Mouse (Mus musculus): ENCODE results near the gene Amigo1. TPM values are rescaled to one million over a fixed set of nuclear protein-coding genes. Genes with fewer than 3 reads are reported as not detected.

Gene Amigo1
- total and polyA plus RNA-seq, 3 experiments, result 4.6 to 9.5 TPM; not detected in 1

DNA sequence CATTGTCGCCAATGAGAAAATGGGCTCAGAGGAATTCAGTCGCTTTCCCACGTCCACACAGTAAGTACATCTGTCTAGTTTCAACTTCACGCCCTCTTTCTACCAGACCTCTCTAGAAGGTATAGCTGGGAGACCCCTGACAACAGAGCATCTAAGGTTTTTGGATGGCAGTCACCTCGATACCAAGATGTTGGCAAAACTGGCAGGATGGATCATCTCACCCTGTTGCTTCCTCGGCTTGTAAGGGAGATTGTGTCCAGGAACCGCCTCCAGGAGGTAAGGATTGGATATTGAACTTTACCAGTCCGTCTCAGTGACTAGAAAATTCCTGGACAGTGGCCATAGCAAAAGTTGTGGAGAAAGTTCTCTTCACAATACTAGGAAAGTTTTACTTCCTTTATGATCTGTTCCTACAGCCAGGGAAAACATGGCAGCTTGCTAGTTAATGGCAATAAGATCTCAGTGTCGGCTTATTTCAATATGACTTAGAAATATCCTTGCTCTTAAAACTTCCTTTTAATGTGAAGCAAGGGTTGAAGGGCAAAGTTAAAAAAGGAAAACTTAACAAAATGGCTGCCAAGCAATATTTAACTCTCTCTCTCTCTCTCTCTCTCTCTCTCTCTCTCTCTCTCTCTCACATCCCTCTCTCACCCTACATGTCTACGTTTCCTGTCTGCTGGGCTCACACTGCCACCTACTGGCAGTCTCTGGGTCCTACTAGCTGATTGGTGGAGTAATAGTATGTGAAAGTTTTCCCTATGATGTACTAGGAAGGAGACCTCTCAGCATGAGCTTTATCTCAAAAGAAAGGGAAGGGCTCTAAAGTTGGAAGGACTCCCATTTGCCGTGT lies 38.5 kb upstream of the Amigo1 start:
- Histone ChIP-seq H3K4me3 (ENCODE audit: control insufficient read depth in 1 of 2, insufficient read depth in 1 of 2, low read depth in 2 of 2, low read length in 2 of 2) (peak overlapping the region; percentile 73 to 97), H3K79me2 (ENCODE audit: control insufficient read depth, insufficient read depth, low read length, poor library complexity) (peaks cover 30% of the 10 kb centered on the region), H3K27me3 (ENCODE audit: control insufficient read depth in 1 of 2, insufficient read depth in 2 of 2, low read length in 2 of 2) (no peaks in the 10 kb centered on the region), H3K9me3 (replicated peaks; ENCODE audit: insufficient read depth, low read length) (no peaks in the 10 kb centered on the region), H3K36me3 (ENCODE audit: control insufficient read depth in 1 of 2, insufficient read depth in 2 of 2, low read length in 2 of 2) (peaks cover 0 to 23% of the 10 kb centered on the region in 2 experiments; a peak in 3 of 4 replicates), H3K27ac (ENCODE audit: control insufficient read depth, low read depth, low read length) (peak overlapping the region; percentile 99), H3K4me1 (ENCODE audit: control insufficient read depth in 1 of 2, insufficient read depth in 2 of 2, low read length in 2 of 2) (peaks cover 3 to 9% of the 10 kb centered on the region in 2 experiments), H3K9ac (ENCODE audit: control insufficient read depth, low read depth, low read length, poor library complexity, severe bottlenecking) (peak overlapping the region; percentile 80)
- peak; percentile 95 for DNase-seq (ENCODE audit: low read depth, low spot score)
- TF ChIP-seq SIN3A (IDR thresholded peaks at IDR 0.05; ENCODE audit: low read length), result peak; percentile 94
- TF ChIP-seq MXI1 (IDR thresholded peaks at IDR 0.05; ENCODE audit: low read depth, low read length), result peak; percentile 79
- peak; percentile 54 for TF ChIP-seq TCF12 (IDR thresholded peaks at IDR 0.05; ENCODE audit: low read depth, low read length)
- 0 out of 2 replicates have a peak, but pooled peaks have one; percentile 19 for TF ChIP-seq CHD1 (IDR thresholded peaks at IDR 0.05; ENCODE audit: low read depth, low read length)
- peak; percentile 96 for TF ChIP-seq SMC3 (IDR thresholded peaks at IDR 0.05; ENCODE audit: low read depth, low read length)
- TF ChIP-seq MAFK (IDR thresholded peaks at IDR 0.05; ENCODE audit: borderline replicate concordance, low read depth, low read length), result 0 out of 2 replicates have a peak, but pooled peaks have one; percentile 11
- peak; percentile 39; the same call in 1 of the 2 replicates for TF ChIP-seq BHLHE40 (IDR thresholded peaks at IDR 0.05; ENCODE audit: borderline replicate concordance, low read depth, low read length)
- TF ChIP-seq POLR2AphosphoS5 (IDR thresholded peaks at IDR 0.05; ENCODE audit: borderline replicate concordance, low read depth, low read length), result no peak
- peak; percentile 100 for TF ChIP-seq JUND (IDR thresholded peaks at IDR 0.05; ENCODE audit: low read depth, low read length)
- TF ChIP-seq ELF1 (IDR thresholded peaks at IDR 0.05; ENCODE audit: low read depth, low read length), result peak; percentile 53
- TF ChIP-seq UBTF (IDR thresholded peaks at IDR 0.05; ENCODE audit: borderline replicate concordance, insufficient read depth, low read depth, low read length), result no peak
- peak; percentile 76 to 98 (median 90) for TF ChIP-seq CTCF (IDR thresholded peaks at IDR 0.05 in 2 of 3, conservative IDR thresholded peaks at IDR 0.05 in 1 of 3; ENCODE audit: control insufficient read depth in 1 of 3, insufficient read depth in 1 of 3, low read depth in 2 of 3, low read length in 3 of 3, poor library complexity in 1 of 3, severe bottlenecking in 1 of 3)
- peak; percentile 66; the same call in 1 of the 2 replicates for TF ChIP-seq TBP (IDR thresholded peaks at IDR 0.05; ENCODE audit: low read depth, low read length)
- no peak; the same call in 1 of the 2 replicates for TF ChIP-seq RCOR1 (IDR thresholded peaks at IDR 0.05; ENCODE audit: low read depth, low read length)
- no peak for TF ChIP-seq NRF1 (IDR thresholded peaks at IDR 0.05; ENCODE audit: insufficient read depth, low read depth, low read length, poor library complexity, severe bottlenecking)
- no peak for TF ChIP-seq NELFE (IDR thresholded peaks at IDR 0.05; ENCODE audit: low read depth, low read length)
- peak; percentile 22 to 63; a peak in 3 of 4 replicates for TF ChIP-seq EP300 (IDR thresholded peaks at IDR 0.05; ENCODE audit: low read depth in 1 of 2, low read length in 2 of 2)
- peak; percentile 61; the same call in 1 of the 2 replicates for TF ChIP-seq MYC (IDR thresholded peaks at IDR 0.05; ENCODE audit: low read depth, low read length)
- peak; percentile 97 for TF ChIP-seq ZC3H11A (IDR thresholded peaks at IDR 0.05; ENCODE audit: low read depth, low read length)
- TF ChIP-seq MEF2A (IDR thresholded peaks at IDR 0.05; ENCODE audit: extremely low read depth, insufficient replicate concordance, low read depth, low read length, poor library complexity, severe bottlenecking), result no peak
- TF ChIP-seq GABPA (IDR thresholded peaks at IDR 0.05; ENCODE audit: low read depth, low read length), result no peak
- TF ChIP-seq HCFC1 (IDR thresholded peaks at IDR 0.05; ENCODE audit: low read depth, low read length), result peak; percentile 78
- TF ChIP-seq POLR2A (IDR thresholded peaks at IDR 0.05; ENCODE audit: control insufficient read depth in 1 of 2, insufficient read depth in 1 of 2, low read depth in 1 of 2, low read length in 2 of 2, poor library complexity in 1 of 2), result peak in 1 of 2 experiments; percentile 26; a peak in 1 of 4 replicates
- peak; percentile 99 for TF ChIP-seq RAD21 (IDR thresholded peaks at IDR 0.05; ENCODE audit: low read depth, low read length)
- peak; percentile 76 for TF ChIP-seq ETS1 (IDR thresholded peaks at IDR 0.05; ENCODE audit: low read depth, low read length)
- TF ChIP-seq CHD2 (IDR thresholded peaks at IDR 0.05; ENCODE audit: low read length), result no peak

Measured in MEL (cell line).